Mouse (Mus musculus) forebrain, embryonic 14.5 days (tissue): Measurements from ENCODE around the gene Gm17268. TPM values are rescaled to one million over a fixed set of nuclear protein-coding genes. Genes with fewer than 3 reads are reported as not detected.

Experiments
- ATAC-seq: fragments of 200-750 bp; cut with Nextera tagmentation; 2 replicates; pipeline ENCODE4 v1.8.0; 2017; ENCODE audit warnings: mild to moderate bottlenecking, moderate library complexity
- DNase-seq: peaks from one replicate; pipeline ENCODE4 v3.0.0-alpha.2; 2015; ENCODE audit warnings: low spot score
- H3K27ac ChIP-seq: fragments of 300-500 bp; sonication (generic); 2 replicates; pipeline ENCODE4 v1.5.1; 2014; ENCODE audit warnings: low read depth, mild to moderate bottlenecking, control low read depth, low read length, moderate library complexity
- H3K27me3 ChIP-seq: fragments of 300-500 bp; sonication (generic); replicated peaks from 2 replicates; pipeline ENCODE4 v1.6.1; 2014; ENCODE audit warnings: low read length, control low read depth, mixed read lengths; ENCODE audit not compliant: control insufficient read depth, insufficient read depth
- H3K36me3 ChIP-seq: fragments of 300-500 bp; sonication (generic); 2 replicates; pipeline ENCODE4 v1.6.1; 2014; ENCODE audit warnings: low read length, control low read depth; ENCODE audit not compliant: control insufficient read depth, insufficient read depth
- H3K4me1 ChIP-seq: fragments of 300-500 bp; sonication (generic); 2 replicates; pipeline ENCODE4 v1.6.1; 2014; ENCODE audit warnings: antibody characterized with exemption, low read length, control low read depth; ENCODE audit not compliant: control insufficient read depth, insufficient read depth
- H3K4me2 ChIP-seq: fragments of 300-500 bp; sonication (generic); 2 replicates; pipeline ENCODE4 v1.6.1; 2014; ENCODE audit warnings: mild to moderate bottlenecking, control low read depth, low read length
- H3K4me3 ChIP-seq: fragments of 300-500 bp; sonication (generic); 2 replicates; pipeline ENCODE4 v1.5.1; 2014; ENCODE audit warnings: low read depth, low read length, control low read depth
- H3K9ac ChIP-seq: fragments of 300-500 bp; sonication (generic); 2 replicates; pipeline ENCODE4 v1.6.1; 2014; ENCODE audit warnings: mild to moderate bottlenecking, low read length, control low read depth, moderate library complexity
- H3K9me3 ChIP-seq: fragments of 300-500 bp; sonication (generic); replicated peaks from 2 replicates; pipeline ENCODE4 v1.6.1; 2016; ENCODE audit warnings: low read length, control low read depth, mixed read lengths; ENCODE audit not compliant: control insufficient read depth
- WGBS: fragments of 180-500 bp; shearing (Covaris S2); extraction: QIAGEN DNeasy Blood & Tissue Kit; methylation state at CpG from one replicate; pipeline ENCODE4 v1.1.7; 2014; 5-methylcytosine and 5-hydroxymethylcytosine counted together
- polyA plus RNA-seq: library from polyadenylated mRNA; unstranded; fragments of >200 nt; fragmentation: Nextera tagmentation; extraction: Ambion mirVana; gene quantifications from 2 replicates; pipeline ENCODE4 v1.2.1, GENCODE M21; 2014

Gene Gm17268
- polyA plus RNA-seq, 1 experiment from 2014 or later = not detected

DNA sequence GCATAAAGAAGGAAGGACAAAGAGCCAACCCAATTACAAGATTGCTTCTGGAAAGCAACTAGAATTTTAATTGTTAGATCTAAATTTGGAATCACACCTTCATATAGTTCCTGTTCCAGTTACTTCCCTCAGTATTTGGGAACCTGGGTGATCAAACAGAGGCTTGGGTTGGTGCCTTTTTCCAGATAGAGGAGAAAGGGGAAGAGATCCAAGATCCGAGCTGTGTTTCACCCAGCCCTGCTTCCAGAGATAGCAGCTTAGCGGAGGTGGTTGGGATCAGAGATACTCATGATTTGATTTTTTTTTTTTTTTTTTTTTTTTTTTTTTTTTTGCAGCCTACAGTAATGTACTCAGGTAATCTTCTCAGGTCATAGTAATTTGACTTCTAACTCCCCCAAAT, 2.5 kb downstream of the Gm17268 start:
- peaks cover 4% of the 10 kb centered on the region; the same call in 1 of the 2 replicates for H3K4me1 ChIP-seq
- no peak overlapping the region for H3K27ac ChIP-seq
- no peaks in the 10 kb centered on the region for H3K9me3 ChIP-seq
- ATAC-seq (no peak), DNase-seq (no peak)
- 92% methylated on average over 2 of the region's 2 CpGs for WGBS
- no peak overlapping the region for H3K4me2 ChIP-seq
- no peak overlapping the region for H3K9ac ChIP-seq
- H3K4me3 ChIP-seq = no peak overlapping the region
- no peaks in the 10 kb centered on the region for H3K36me3 ChIP-seq
- H3K27me3 ChIP-seq = no peaks in the 10 kb centered on the region

DNA sequence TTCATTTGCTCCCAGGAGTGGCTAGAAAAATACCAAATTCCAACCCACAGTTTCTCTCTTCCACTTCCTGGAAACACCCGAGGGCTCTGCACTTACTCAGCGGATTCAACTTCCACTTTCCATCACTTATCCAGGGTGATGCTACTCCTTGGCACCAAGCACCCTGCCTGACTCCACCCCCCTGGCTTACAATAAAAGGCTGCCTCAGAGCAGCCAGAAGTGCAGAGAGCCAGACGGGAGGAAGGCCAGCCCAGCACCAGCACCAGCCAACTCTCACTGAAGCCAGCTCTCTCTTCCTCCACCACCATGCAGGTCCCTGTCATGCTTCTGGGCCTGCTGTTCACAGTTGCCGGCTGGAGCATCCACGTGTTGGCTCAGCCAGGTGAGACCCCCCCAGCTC, 3.0 kb downstream of the Gm17268 start, which contains the start of gene Ccl2:
Gene Ccl2, plus strand, starts transcription at position 216 of the 400 bp plus-strand sequence.
- DNase-seq (peak; percentile 73), ATAC-seq (no peak; the same call in 1 of the 2 replicates)
- Histone ChIP-seq H3K4me1 (peaks cover 4% of the 10 kb centered on the region; the same call in 1 of the 2 replicates), H3K4me3 (no peak within 1 kb of the TSS), H3K4me2 (no peak within 1 kb of the TSS), H3K27ac (no peak within 1 kb of the TSS), H3K27me3 (no peaks in the 10 kb centered on the region), H3K9me3 (no peaks in the 10 kb centered on the region), H3K9ac (no peak within 1 kb of the TSS), H3K36me3 (no peaks in the 10 kb centered on the region)
- 29% methylated on average over 5 of the region's 5 CpGs for WGBS

DNA sequence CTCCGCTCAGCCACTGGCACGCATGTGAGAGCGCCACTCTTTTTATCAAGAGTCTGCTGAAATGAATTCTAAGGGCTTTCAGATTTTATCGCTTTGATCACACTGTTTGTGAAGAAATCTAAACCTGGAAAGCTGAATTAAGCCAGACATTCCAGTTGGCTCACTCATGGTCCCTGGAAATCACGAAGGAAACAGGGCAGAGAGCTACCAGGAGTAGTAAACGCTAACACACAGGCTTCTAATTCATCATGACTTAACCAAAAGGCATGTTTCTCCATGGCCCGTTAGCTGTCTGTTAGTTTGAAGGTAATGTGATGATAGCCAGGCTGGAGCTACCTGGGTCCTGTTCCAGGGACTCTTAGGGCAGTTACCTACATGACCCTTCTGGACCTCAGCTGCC, 3.9 kb downstream of the Gm17268 start:
- ATAC-seq = no peak
- Histone ChIP-seq H3K27me3 (no peaks in the 10 kb centered on the region), H3K27ac (no peak overlapping the region), H3K4me1 (peaks cover 4% of the 10 kb centered on the region; the same call in 1 of the 2 replicates), H3K9ac (no peak overlapping the region), H3K4me3 (no peak overlapping the region), H3K36me3 (no peaks in the 10 kb centered on the region), H3K9me3 (no peaks in the 10 kb centered on the region), H3K4me2 (no peak overlapping the region)
- DNase-seq = no peak
- 87% methylated on average over 7 of the region's 7 CpGs for WGBS

DNA sequence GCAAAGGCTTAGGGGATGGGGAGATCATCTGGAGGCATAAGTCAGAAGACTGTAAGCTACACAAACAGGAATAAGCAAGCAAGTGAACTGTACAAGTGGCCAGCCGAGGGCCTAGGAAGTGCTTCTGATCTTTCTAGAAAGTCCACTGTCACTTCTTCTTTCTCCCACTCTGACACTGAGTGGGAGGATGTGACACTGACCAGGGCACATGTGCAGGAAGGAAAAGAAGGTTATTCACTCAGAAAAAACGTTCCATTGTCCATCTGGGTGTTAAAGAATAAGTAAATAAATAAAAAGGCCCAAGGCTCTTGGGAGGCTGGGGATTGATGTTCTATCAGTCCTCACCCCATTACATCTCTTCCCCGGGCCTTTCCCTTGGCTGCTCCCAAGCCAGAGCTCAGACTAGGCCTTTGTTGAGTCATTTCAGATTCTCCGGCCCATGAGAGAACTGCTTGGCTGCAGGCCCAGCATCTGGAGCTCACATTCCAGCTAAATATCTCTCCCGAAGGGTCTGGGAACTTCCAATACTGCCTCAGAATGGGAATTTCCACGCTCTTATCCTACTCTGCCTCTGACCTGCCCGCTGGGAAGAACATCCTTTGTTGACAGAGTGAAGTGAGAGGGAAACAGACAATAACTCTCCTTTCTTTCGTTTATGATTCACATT, 5.6 kb downstream of the Gm17268 start:
- peak; percentile 45 for DNase-seq
- Histone ChIP-seq H3K9me3 (no peaks in the 10 kb centered on the region), H3K4me1 (peaks cover 4% of the 10 kb centered on the region; the same call in 1 of the 2 replicates), H3K36me3 (no peaks in the 10 kb centered on the region), H3K27ac (no peak overlapping the region), H3K4me2 (no peak overlapping the region), H3K27me3 (no peaks in the 10 kb centered on the region), H3K9ac (no peak overlapping the region), H3K4me3 (no peak overlapping the region)
- ATAC-seq = no peak
- 51% methylated on average over 8 of the region's 8 CpGs for whole genome bisulfite sequencing

DNA sequence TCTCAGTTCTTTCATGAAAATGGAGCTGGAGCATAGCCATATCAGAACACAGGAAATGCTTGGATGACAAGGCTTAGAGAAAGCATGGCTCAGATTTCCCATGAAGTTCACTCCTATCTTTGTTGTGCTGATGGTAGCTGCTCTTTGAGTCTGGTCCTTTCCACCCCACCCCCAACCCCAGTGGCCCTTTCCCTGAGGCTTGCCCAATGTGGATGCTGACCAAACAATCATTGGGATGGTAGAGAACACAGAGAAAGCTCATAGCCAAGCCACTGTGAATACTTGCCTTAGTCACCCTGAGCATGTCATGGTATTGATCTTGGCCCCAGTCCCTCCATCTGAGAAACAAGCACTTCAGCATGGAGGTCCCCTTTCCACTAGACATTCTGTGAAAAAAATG, 6.2 kb downstream of the Gm17268 start:
- no peak overlapping the region for H3K4me2 ChIP-seq
- H3K27me3 ChIP-seq = no peaks in the 10 kb centered on the region
- no peak overlapping the region for H3K27ac ChIP-seq
- no peaks in the 10 kb centered on the region for H3K36me3 ChIP-seq
- H3K9me3 ChIP-seq = no peaks in the 10 kb centered on the region
- peaks cover 4% of the 10 kb centered on the region; the same call in 1 of the 2 replicates for H3K4me1 ChIP-seq
- no peak overlapping the region for H3K9ac ChIP-seq
- DNase-seq (no peak), ATAC-seq (no peak)
- no peak overlapping the region for H3K4me3 ChIP-seq

DNA sequence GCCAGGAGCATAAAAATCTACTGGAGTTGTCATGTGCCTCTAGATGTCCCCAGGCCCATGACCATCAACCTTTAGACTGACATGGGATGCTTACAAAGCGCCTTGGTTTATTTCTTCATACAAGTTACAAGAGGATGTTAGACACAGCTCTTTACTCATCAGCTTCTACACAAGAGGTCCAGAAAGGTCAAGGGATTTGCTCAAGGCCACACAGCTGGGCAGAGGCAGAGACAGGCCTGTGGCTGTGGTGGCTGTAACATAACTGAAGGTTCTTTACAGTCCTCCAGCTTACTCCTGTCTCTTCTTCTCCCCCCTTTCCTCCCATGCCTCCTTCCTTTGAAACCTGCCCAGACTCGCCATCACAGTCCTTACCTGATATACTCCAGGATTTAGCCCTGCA, 8.2 kb downstream of the Gm17268 start:
- ATAC-seq = no peak
- H3K4me1 ChIP-seq = peaks cover 4% of the 10 kb centered on the region; the same call in 1 of the 2 replicates
- no peaks in the 10 kb centered on the region for H3K36me3 ChIP-seq
- WGBS = 76% methylated on average over 2 of the region's 2 CpGs
- no peak for DNase-seq
- no peaks in the 10 kb centered on the region for H3K27me3 ChIP-seq
- no peaks in the 10 kb centered on the region for H3K9me3 ChIP-seq
- no peak overlapping the region for H3K4me3 ChIP-seq
- H3K9ac ChIP-seq = no peak overlapping the region
- H3K27ac ChIP-seq = no peak overlapping the region
- H3K4me2 ChIP-seq = no peak overlapping the region

DNA sequence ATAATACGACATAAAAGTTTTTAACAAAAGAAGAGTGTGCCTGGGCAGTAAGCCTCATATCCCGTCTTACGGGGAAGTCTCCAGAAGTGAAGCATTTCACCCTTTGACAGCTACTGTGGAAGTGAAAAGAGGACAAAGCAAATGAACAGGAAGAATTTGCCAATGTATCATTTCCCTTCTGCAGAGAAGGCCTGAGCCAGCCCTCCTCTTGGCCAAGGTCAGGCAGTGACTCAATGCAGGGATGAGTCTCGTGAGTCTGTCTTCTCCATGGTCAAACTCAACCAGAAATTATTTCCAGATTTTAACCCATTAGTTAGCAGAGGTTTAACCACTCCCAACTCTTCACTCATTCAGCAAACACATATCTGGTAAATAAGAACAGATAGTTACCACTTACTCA, 14.6 kb downstream of the Gm17268 start:
- WGBS = 85% methylated on average over 4 of the region's 4 CpGs

DNA sequence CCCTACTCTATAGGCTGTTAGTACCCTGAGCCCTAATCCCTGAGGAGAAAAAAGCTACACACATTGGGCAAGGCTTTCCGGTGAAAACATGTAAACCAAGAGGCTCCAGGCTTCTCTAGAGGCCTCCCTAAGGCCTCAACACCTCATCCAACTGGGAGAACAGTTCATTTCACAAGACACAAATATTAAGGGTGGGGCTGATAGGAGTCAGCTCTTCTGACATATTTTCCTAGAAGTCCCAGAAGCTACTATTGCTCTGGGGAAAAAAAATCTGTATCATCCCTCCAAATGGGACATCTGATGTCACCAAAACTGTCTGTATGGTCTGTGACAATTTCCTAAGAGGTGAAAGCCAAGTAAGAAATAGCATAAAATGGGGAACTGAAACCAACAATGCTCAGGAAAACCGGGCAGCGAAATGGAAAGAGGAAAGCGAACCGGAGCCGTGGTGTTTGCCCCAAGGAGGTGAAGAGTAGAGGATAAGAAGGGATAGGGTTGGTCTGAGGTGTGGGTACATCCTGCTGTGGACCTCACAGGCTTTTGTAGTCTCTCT, 15.8 kb downstream of the Gm17268 start:
- H3K4me1 ChIP-seq = no peaks in the 10 kb centered on the region
- H3K36me3 ChIP-seq = no peaks in the 10 kb centered on the region
- WGBS = 92% methylated on average over 6 of the region's 6 CpGs
- no peak for DNase-seq
- no peaks in the 10 kb centered on the region for H3K27me3 ChIP-seq
- ATAC-seq = no peak
- H3K4me2 ChIP-seq = no peak overlapping the region
- H3K9me3 ChIP-seq = no peaks in the 10 kb centered on the region
- no peak overlapping the region for H3K4me3 ChIP-seq
- no peak overlapping the region for H3K27ac ChIP-seq
- H3K9ac ChIP-seq = no peak overlapping the region

More for the DNA sequence above, 14.6 kb downstream of the Gm17268 start:
- H3K27me3 ChIP-seq = no peaks in the 10 kb centered on the region
- DNase-seq (no peak), ATAC-seq (no peak)
- no peaks in the 10 kb centered on the region for H3K4me1 ChIP-seq
- no peaks in the 10 kb centered on the region for H3K36me3 ChIP-seq
- no peak overlapping the region for H3K4me3 ChIP-seq
- H3K9me3 ChIP-seq = no peaks in the 10 kb centered on the region
- no peak overlapping the region for H3K4me2 ChIP-seq
- H3K27ac ChIP-seq = no peak overlapping the region
- no peak overlapping the region for H3K9ac ChIP-seq

DNA sequence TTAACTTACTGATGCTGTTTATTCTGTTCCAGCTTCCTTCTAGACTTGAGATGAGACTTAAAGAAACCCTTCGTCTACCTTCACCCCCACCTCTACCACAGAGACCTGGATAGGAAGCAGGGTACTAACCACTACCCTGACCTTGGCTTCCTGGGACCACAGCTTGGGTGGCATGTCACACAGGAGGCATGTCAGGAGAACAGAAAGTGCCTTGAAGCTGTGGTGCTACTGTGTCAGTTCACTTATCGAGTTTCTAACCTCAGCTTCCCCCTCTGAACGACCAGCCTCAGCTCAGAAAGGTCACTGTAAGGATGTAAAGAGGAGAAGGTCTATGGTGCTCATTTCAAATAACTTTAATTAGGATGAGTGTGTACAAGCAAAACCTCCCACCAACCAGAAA, 17.0 kb downstream of the Gm17268 start:
- H3K36me3 ChIP-seq = no peaks in the 10 kb centered on the region
- no peak for ATAC-seq
- 84% methylated on average over 3 of the region's 3 CpGs for WGBS

More for the DNA sequence above, 17.0 kb downstream of the Gm17268 start:
- Histone ChIP-seq H3K4me3 (no peak overlapping the region), H3K9ac (no peak overlapping the region), H3K4me2 (no peak overlapping the region), H3K27ac (no peak overlapping the region), H3K27me3 (no peaks in the 10 kb centered on the region), H3K4me1 (no peaks in the 10 kb centered on the region), H3K9me3 (no peaks in the 10 kb centered on the region)
- DNase-seq = no peak
